Mouse (Mus musculus): ENCODE data around the gene Mkrn3. TPM values are rescaled to one million over a fixed set of nuclear protein-coding genes. Genes with fewer than 3 reads are reported as not detected.

The Mkrn3 gene
- polyA plus RNA-seq, 1 experiment from 2014 or later = 4.4 TPM

GRCm38 (mm10) chr7:62375658-62376057 lies 44.3 kb downstream of the Mkrn3 start:
- Histone ChIP-seq H3K4me1 (replicated peaks) (no peaks in the 10 kb centered on the region), H3K36me3 (no peaks in the 10 kb centered on the region), H3K4me2 (replicated peaks) (no peak overlapping the region), H3K9me3 (no peaks in the 10 kb centered on the region), H3K27me3 (replicated peaks) (no peaks in the 10 kb centered on the region), H3K4me3 (replicated peaks) (no peak overlapping the region), H3K9ac (no peak overlapping the region), H3K27ac (no peak overlapping the region)
- 33% methylated on average over 4 of the region's 4 CpGs for WGBS
- ATAC-seq = no peak

Other genes with a start within 250 kb of the Mkrn3 start
- 60.7 and 63.5 TPM in 2 replicates for gene Ndn, start 73.6 kb downstream of the Mkrn3 start, polyA plus RNA-seq (2015; fragmentation: Nextera tagmentation; extraction: Ambion mirVana)
- 0.69 and 0.72 TPM in 2 replicates for gene Magel2, start 43.1 kb downstream of the Mkrn3 start, polyA plus RNA-seq (2015; fragmentation: Nextera tagmentation; extraction: Ambion mirVana)
- 18.1 and 21.4 TPM in 2 replicates for gene Peg12, start 44.4 kb upstream of the Mkrn3 start, polyA plus RNA-seq (2015; fragmentation: Nextera tagmentation; extraction: Ambion mirVana)

Data from intestine, embryonic 15.5 days (tissue).